Mouse (Mus musculus) MEL-GATA-1-ER (cell line): ENCODE results near the gene Dnah14.

Experiments used
- DNase-seq: peaks from one replicate; pipeline ENCODE4 v3.0.0-alpha.2; 2012; ENCODE audit warnings: low read depth; ENCODE audit errors: extremely low read depth

Gene Dnah14

DNA sequence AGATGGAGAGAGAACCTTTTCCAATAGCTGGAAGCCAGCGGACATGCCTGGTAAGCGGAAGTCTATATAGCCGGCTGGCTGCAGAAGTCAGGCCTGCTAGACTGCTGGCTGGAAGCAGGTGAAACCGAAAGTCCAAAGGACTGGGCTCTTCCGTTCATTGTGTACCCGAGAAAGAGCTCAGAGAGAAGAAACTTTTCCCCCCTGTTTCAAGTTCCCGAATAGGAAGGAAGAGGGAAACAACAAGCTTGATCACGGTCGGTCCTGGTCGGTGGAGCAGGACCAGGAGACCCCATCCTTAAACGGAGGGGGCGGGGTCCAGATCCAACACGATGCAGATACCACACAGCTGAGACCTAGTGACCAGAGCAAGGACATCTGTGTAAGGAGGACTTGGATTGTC is 276.1 kb downstream of the Dnah14 start:
- no peak for DNase-seq

DNA sequence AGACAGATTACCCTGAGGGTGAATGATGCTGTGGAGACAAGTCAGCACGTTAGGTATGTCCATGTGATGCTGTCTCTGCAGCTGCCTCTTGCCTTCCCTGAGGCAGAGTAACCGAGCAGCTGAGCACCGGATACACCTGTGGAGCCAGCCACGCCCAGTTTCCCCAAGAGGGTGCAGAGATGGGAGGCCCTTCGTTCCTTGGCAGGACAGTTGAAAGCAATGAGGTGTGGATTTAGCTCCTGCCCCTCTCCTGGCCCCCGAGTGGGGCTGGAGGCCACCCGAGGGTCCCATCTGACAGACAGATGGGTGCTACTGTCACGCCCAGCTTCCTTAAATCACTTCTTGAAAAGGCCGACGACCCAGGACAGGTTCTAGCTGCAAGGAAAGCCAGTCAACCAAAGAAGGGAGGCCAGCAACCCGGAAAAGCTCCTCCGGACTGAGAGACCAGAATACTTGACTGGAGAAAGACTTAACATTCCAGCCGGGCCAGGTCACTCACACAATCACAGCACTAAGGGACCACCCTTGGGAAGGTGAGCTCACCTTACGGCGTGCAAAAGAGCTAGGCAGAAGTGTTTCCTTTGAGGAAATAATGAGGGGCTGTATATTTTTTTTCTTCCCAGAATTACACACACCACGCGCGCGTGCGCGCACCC is 276.9 kb downstream of the Dnah14 start:
- DNase-seq, result no peak

DNA sequence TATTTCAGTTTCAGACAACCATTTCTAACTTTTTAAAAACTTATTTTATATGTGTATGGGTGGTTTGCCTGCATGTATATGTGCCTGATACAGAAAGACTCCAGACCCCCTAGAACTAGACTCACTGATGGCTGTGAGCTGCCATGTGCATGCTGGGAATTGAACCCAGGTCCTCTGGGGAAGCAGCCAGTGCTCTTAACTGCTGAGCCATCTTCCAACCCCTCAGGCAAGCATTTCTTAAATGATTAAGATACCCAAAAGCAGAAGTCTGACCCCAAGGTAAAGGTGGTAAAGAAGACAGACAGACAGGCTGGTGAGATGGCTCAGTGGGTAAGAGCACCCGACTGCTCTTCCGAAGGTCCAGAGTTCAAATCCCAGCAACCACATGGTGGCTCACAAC is 278.5 kb downstream of the Dnah14 start:
- no peak for DNase-seq

DNA sequence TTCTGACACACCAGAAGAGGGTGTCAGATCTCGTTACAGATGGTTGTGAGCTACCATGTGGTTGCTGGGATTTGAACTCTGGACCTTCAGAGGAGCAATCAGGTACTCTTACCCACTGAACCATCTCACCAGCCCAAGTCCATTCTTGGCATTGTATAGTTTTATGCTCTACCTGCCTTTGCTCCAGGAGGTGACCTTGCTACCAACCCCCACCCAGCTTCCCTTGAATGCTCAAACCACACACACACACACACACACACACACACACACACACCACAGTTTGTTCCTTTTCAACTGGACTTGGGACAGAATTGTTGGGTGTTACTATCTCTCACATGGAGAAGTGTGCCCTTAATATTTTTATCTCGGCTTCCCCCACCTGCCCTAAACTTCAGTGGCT is 280.0 kb downstream of the Dnah14 start:
- no peak for DNase-seq

DNA sequence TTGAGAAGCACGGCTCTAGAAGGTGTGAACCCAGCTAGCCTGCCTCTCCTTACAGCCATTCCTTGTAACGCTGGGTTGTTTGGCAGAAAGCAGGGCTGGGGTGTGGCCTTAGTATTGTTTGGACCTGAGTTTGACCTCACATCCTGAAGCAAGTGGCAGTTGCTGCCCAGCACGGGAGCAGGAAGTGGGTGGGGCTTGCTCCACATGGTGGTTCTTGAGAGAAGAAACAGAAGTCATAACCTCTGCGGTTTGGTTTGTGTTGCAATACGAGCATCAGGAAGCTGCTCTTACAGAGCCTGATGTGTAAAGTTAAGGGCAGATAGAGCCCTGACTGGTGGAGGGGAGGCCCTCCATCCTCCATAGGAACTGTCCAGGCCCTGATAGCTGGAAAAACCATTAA is 284.3 kb downstream of the Dnah14 start:
- DNase-seq, result peak; percentile 96

DNA sequence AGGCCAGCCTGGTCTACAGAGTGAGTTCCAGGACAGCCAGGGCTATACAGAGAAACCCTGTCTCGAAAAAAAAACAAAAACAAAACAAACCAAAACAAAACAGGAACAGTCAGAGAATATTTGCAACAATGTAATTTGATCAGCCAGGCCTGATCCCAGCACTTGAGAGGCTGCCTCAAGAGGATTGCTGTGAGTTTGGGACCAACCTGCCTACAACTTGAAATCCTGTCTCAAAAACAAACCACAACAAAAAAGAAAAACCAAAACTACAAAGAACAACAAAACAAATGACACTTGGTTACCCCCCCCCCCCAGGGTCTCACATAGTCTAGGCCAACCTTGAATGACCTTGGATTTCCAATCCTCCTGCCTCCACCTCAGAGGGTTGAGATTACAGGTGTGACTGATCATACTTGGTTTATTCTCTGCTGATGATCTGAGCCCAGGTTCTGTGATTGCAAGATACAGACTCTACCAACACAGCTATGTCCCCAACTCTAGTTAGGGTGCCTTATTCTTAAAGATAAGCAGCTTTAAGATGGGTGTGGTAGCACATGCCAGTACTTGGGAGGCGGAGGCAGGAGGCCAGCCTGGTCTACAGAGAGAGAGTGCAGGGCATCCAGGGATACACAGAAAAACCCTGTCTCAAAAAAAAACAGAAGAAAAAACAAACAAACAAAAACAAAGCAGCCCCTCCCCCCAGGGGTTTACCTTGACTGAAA is 285.0 kb downstream of the Dnah14 start:
- no peak for DNase-seq

DNA sequence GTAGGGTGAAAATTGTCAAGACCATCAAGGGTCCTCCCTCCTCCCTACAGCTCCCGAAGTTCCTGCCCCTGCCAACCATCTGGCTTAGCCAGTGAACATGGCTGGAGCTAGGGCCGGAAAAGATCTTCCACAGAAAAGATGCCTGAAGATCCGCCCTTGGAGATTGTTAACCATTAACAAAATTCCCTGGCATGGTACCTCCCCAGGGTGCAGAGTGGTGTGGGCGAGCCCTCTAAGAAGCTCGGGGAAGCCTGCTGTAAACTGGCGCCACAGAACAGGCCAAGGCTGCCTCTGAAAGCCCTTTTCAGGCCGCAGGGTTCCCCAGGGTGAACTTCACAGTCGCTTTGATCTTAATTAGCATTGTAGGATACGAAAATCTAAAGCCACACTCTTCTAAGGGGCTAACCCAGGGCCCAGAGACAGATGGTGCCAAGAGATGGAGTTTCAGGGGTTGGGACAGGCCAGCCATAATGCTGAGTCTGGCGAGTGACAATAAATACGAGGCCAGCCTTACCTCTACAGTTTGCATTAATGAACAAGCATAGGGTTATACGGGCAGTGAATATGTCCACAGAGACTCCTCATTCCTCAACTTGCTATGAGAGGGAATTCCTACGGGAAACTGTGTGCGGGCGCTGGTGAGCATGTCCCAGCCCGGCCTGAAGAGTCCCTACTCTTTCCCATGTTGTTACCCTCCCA is 286.5 kb downstream of the Dnah14 start:
- DNase-seq, result no peak

DNA sequence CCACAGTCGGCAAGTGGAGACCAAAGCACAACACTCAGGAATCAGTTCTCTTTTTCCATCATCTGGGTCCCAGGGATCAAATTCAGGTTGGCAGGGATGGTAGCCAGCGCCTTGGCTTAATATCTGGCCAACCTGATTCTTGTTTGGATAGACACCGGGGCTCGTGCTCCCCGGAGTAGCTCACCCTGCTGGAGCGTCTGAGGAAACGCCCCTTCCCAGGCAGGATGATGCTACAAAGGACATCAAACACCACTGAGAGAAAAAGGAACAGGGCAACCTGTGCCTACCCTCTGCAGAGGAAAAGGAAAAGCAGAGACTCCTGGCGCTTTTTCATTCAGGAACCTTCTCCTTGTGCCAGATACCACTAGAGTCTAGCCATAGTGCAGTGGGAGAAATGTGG is 287.1 kb downstream of the Dnah14 start:
- no peak for DNase-seq
